Mouse (Mus musculus) hindbrain, embryonic 12.5 days (tissue): ENCODE results near the gene Trpc4. TPM values are rescaled to one million over a fixed set of nuclear protein-coding genes. Genes with fewer than 3 reads are reported as not detected.

Experiments
- ATAC-seq: fragments of 200-750 bp; cut with Nextera tagmentation; 2 replicates; pipeline ENCODE4 v1.8.0; 2017; ENCODE audit warnings: moderate TSS enrichment; ENCODE audit not compliant: low FRiP score
- H3K27ac ChIP-seq: fragments of 300-500 bp; sonication (generic); 2 replicates; pipeline ENCODE4 v1.5.1; 2016; ENCODE audit warnings: mild to moderate bottlenecking
- H3K27me3 ChIP-seq: fragments of 300-500 bp; sonication (generic); 2 replicates; pipeline ENCODE4 v1.6.1; 2016; ENCODE audit warnings: mild to moderate bottlenecking
- H3K36me3 ChIP-seq: fragments of 300-500 bp; sonication (generic); 2 replicates; pipeline ENCODE4 v1.6.1; 2016; ENCODE audit warnings: mild to moderate bottlenecking
- H3K4me1 ChIP-seq: fragments of 300-500 bp; sonication (generic); 2 replicates; pipeline ENCODE4 v1.6.1; 2016
- H3K4me2 ChIP-seq: fragments of 300-500 bp; sonication (generic); replicated peaks from 2 replicates; pipeline ENCODE4 v1.6.1; 2016; ENCODE audit warnings: mild to moderate bottlenecking
- H3K4me3 ChIP-seq: fragments of 300-500 bp; sonication (generic); 2 replicates; pipeline ENCODE4 v1.5.1; 2016; ENCODE audit warnings: mild to moderate bottlenecking
- H3K9ac ChIP-seq: fragments of 300-500 bp; sonication (generic); 2 replicates; pipeline ENCODE4 v1.6.1; 2016; ENCODE audit warnings: mild to moderate bottlenecking, moderate library complexity
- H3K9me3 ChIP-seq: fragments of 300-500 bp; sonication (generic); replicated peaks from 2 replicates; pipeline ENCODE4 v1.6.1; 2016; ENCODE audit warnings: mild to moderate bottlenecking
- WGBS: fragments of 180-500 bp; shearing (Covaris S2); methylation state at CpG from one replicate; pipeline ENCODE4 v1.1.7; 2016; 5-methylcytosine and 5-hydroxymethylcytosine counted together
- polyA plus RNA-seq: library from polyadenylated mRNA; unstranded; fragments of >200 nt; fragmentation: Nextera tagmentation; extraction: Ambion mirVana; gene quantifications from 2 replicates; pipeline ENCODE4 v1.2.1, GENCODE M21; 2016

Gene Trpc4
- 1.7 and 2.1 TPM in 2 replicates for polyA plus RNA-seq

- Histone ChIP-seq H3K9ac (peak within 1 kb of the TSS; percentile 51), H3K9me3 (no peaks in the 10 kb centered on the region), H3K36me3 (no peaks in the 10 kb centered on the region), H3K4me1 (peaks cover 18% of the 10 kb centered on the region), H3K4me2 (peak within 1 kb of the TSS; percentile 96), H3K4me3 (peak within 1 kb of the TSS; percentile 54), H3K27ac (no peak within 1 kb of the TSS), H3K27me3 (peaks cover 24% of the 10 kb centered on the region)
- peak; percentile 87 for ATAC-seq
- under 1% methylated on average over 36 of the region's 36 CpGs for WGBS
These were observed at the start of gene Trpc4 for GRCm38 (mm10) chr3:54155639-54156315. Trpc4 (plus strand) TSS chr3:54156035.

- H3K4me3 ChIP-seq, result no peak overlapping the region
- no peaks in the 10 kb centered on the region for H3K36me3 ChIP-seq
- WGBS, result 90% methylated on average over 9 of the region's 9 CpGs
These were observed 44.3 kb upstream of the Trpc4 start for GRCm38 (mm10) chr3:54111489-54111888.

GRCm38 (mm10) chr3:54135376-54135775 is 20.5 kb upstream of the Trpc4 start:
- Histone ChIP-seq H3K4me3 (no peak overlapping the region), H3K27me3 (no peaks in the 10 kb centered on the region)
- no peak for ATAC-seq

More at GRCm38 (mm10) chr3:54111489-54111888, 44.3 kb upstream of the Trpc4 start:
- Histone ChIP-seq H3K4me1 (no peaks in the 10 kb centered on the region), H3K9me3 (no peaks in the 10 kb centered on the region), H3K9ac (no peak overlapping the region), H3K4me2 (no peak overlapping the region), H3K27me3 (no peaks in the 10 kb centered on the region), H3K27ac (no peak overlapping the region)
- ATAC-seq, result no peak

GRCm38 (mm10) chr3:54141376-54141775 is 14.5 kb upstream of the Trpc4 start:
- Histone ChIP-seq H3K36me3 (no peaks in the 10 kb centered on the region), H3K4me3 (no peak overlapping the region), H3K9ac (no peak overlapping the region), H3K27me3 (no peaks in the 10 kb centered on the region), H3K9me3 (no peaks in the 10 kb centered on the region), H3K4me1 (no peaks in the 10 kb centered on the region), H3K4me2 (no peak overlapping the region), H3K27ac (no peak overlapping the region)
- WGBS, result 95% methylated on average over 2 of the region's 2 CpGs
- no peak for ATAC-seq

More at GRCm38 (mm10) chr3:54135376-54135775, 20.5 kb upstream of the Trpc4 start:
- H3K36me3 ChIP-seq, result no peaks in the 10 kb centered on the region
- no peak overlapping the region for H3K27ac ChIP-seq
- no peak overlapping the region for H3K9ac ChIP-seq
- WGBS, result 77% methylated on average over 5 of the region's 5 CpGs
- no peak overlapping the region for H3K4me2 ChIP-seq
- H3K9me3 ChIP-seq, result no peaks in the 10 kb centered on the region
- no peaks in the 10 kb centered on the region for H3K4me1 ChIP-seq

- Histone ChIP-seq H3K27me3 (peaks cover 24% of the 10 kb centered on the region), H3K36me3 (no peaks in the 10 kb centered on the region), H3K9ac (no peak overlapping the region), H3K9me3 (no peaks in the 10 kb centered on the region), H3K4me2 (peak overlapping the region; percentile 96), H3K27ac (no peak overlapping the region), H3K4me1 (peaks cover 18% of the 10 kb centered on the region), H3K4me3 (peak overlapping the region; percentile 54)
- 4% methylated on average over 16 of the region's 16 CpGs for WGBS
- peak; percentile 96 for ATAC-seq
These were observed 794 bp upstream of the Trpc4 start for GRCm38 (mm10) chr3:54154844-54155638.

- WGBS, result under 1% methylated on average over 28 of the region's 28 CpGs
- H3K4me3 ChIP-seq, result peak overlapping the region; percentile 54
- peak overlapping the region; percentile 51 for H3K9ac ChIP-seq
- peaks cover 18% of the 10 kb centered on the region for H3K4me1 ChIP-seq
- peak; percentile 12; the same call in 1 of the 2 replicates for ATAC-seq
- H3K4me2 ChIP-seq, result peak overlapping the region; percentile 96
- no peaks in the 10 kb centered on the region for H3K36me3 ChIP-seq
- peaks cover 24% of the 10 kb centered on the region for H3K27me3 ChIP-seq
- no peaks in the 10 kb centered on the region for H3K9me3 ChIP-seq
- H3K27ac ChIP-seq, result no peak overlapping the region
These were observed 623 bp downstream of the Trpc4 start for GRCm38 (mm10) chr3:54156316-54157000.

GRCm38 (mm10) chr3:54170701-54171100 is 14.9 kb downstream of the Trpc4 start:
- H3K4me2 ChIP-seq, result no peak overlapping the region
- no peaks in the 10 kb centered on the region for H3K36me3 ChIP-seq
- H3K9ac ChIP-seq, result no peak overlapping the region
- no peak overlapping the region for H3K27ac ChIP-seq
- no peak for ATAC-seq
- no peaks in the 10 kb centered on the region for H3K27me3 ChIP-seq
- no peak overlapping the region for H3K4me3 ChIP-seq
- no peaks in the 10 kb centered on the region for H3K4me1 ChIP-seq
- no peaks in the 10 kb centered on the region for H3K9me3 ChIP-seq

GRCm38 (mm10) chr3:54177296-54177695 is 21.5 kb downstream of the Trpc4 start:
- Histone ChIP-seq H3K27me3 (no peaks in the 10 kb centered on the region), H3K36me3 (no peaks in the 10 kb centered on the region), H3K4me3 (no peak overlapping the region), H3K4me1 (no peaks in the 10 kb centered on the region), H3K27ac (no peak overlapping the region), H3K4me2 (no peak overlapping the region), H3K9me3 (no peaks in the 10 kb centered on the region), H3K9ac (no peak overlapping the region)
- no peak for ATAC-seq
- 96% methylated on average over 1 of the region's 1 CpGs for WGBS

- 78% methylated on average over 6 of the region's 6 CpGs for WGBS
- Histone ChIP-seq H3K4me3 (no peak overlapping the region), H3K4me1 (0 out of 2 replicates have a peak, but pooled peaks cover 2% of the 10 kb centered on the region), H3K27ac (no peak overlapping the region), H3K9me3 (no peaks in the 10 kb centered on the region), H3K4me2 (no peak overlapping the region), H3K9ac (no peak overlapping the region), H3K36me3 (no peaks in the 10 kb centered on the region), H3K27me3 (no peaks in the 10 kb centered on the region)
- no peak for ATAC-seq
These were observed 35.3 kb downstream of the Trpc4 start for GRCm38 (mm10) chr3:54190932-54191668.

GRCm38 (mm10) chr3:54201231-54201630 is 45.4 kb downstream of the Trpc4 start:
- 84% methylated on average over 5 of the region's 5 CpGs for WGBS
- Histone ChIP-seq H3K4me2 (no peak overlapping the region), H3K27ac (no peak overlapping the region), H3K4me1 (no peaks in the 10 kb centered on the region), H3K4me3 (no peak overlapping the region), H3K27me3 (no peaks in the 10 kb centered on the region), H3K9ac (no peak overlapping the region), H3K9me3 (no peaks in the 10 kb centered on the region), H3K36me3 (no peaks in the 10 kb centered on the region)
- no peak for ATAC-seq

- H3K4me2 ChIP-seq, result no peak overlapping the region
- H3K4me1 ChIP-seq, result no peaks in the 10 kb centered on the region
- no peak for ATAC-seq
- no peaks in the 10 kb centered on the region for H3K36me3 ChIP-seq
- H3K9ac ChIP-seq, result no peak overlapping the region
- 89% methylated on average over 5 of the region's 5 CpGs for WGBS
- H3K27ac ChIP-seq, result no peak overlapping the region
- H3K4me3 ChIP-seq, result no peak overlapping the region
- H3K9me3 ChIP-seq, result no peaks in the 10 kb centered on the region
- no peaks in the 10 kb centered on the region for H3K27me3 ChIP-seq
These were observed 48.6 kb downstream of the Trpc4 start for GRCm38 (mm10) chr3:54204386-54204785.

- 70% methylated on average over 3 of the region's 3 CpGs for WGBS
- Histone ChIP-seq H3K27me3 (no peaks in the 10 kb centered on the region), H3K9ac (no peak overlapping the region), H3K4me3 (no peak overlapping the region), H3K27ac (no peak overlapping the region), H3K4me1 (no peaks in the 10 kb centered on the region), H3K36me3 (no peaks in the 10 kb centered on the region), H3K4me2 (no peak overlapping the region), H3K9me3 (no peaks in the 10 kb centered on the region)
- ATAC-seq, result no peak
These were observed 54.3 kb downstream of the Trpc4 start for GRCm38 (mm10) chr3:54210112-54210511.
